Mouse (Mus musculus): ENCODE data around the gene Klhdc8a.
"Not testable (repeated sequence)": the region's sequence is repeated elsewhere in the genome, so short reads cannot be mapped to it uniquely, and the experiment has no call there.

Klhdc8a gene

DNA sequence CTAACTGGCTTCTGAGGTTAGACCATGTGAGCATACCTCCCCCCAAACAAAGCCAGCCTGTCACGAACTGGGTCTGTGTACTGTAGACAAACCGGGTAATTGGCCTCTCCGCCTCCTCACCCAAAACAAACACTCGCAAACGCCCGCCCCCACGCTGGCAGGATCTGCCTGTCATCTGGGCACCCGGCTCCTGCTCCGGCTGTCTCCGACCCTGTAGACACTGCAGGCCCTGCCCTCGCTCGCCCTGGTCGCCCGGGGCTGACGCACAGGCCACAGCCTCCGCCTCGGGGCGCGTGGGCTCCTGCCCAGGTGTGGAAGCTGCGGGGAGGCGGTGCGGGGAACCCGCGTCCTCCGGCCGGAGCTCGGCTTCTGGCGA lies at the start of gene Klhdc8a:
Gene Klhdc8a (plus strand): TSS at position 202 of the 376 bp plus-strand sequence.
- DNase-seq = peak; percentile 83

DNA sequence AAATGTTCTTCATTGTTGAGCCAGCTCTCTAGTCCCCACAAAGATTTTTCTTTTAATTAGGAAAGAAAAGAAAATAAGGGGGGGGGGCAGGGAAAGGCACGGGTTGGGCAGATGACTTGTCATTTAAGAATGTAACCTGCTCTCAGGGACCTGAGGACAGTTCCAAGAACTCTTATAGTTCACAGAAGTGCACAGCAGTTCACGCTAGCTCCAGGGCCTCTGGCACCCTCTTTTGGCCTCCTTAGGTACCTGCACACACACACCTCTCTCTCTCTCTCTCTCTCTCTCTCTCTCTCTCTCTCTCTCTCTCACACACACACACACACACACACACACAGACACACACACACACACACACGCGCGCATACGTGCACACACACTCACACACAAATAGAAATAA lies 44.0 kb upstream of the Klhdc8a start:
- DNase-seq = no peak

DNA sequence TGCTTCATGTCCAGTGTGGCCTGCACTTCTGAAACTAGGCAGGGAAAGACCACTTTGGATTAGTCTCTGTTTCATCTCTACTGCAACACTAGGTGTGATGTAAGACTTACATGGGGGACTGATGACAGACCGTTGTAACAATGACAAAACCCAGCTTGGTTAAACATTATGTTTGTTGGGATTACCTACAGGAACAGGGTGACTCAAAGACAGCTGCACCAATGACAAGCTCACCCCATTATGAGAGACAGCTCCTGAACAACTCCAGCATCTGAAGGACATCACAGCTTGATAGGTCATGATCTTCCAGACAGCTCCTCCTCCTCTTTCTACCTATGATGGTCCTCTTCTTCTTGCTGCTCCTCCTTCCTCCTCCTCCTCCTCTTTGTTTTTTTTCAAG lies 38.1 kb upstream of the Klhdc8a start:
- peak; percentile 50 for DNase-seq

- peak; percentile 51 for DNase-seq
Observed at GRCm38 (mm10) chr1:132261058-132261457, 37.4 kb upstream of the Klhdc8a start.

GRCm38 (mm10) chr1:132263618-132264017 lies 34.8 kb upstream of the Klhdc8a start:
- no peak for DNase-seq

DNA sequence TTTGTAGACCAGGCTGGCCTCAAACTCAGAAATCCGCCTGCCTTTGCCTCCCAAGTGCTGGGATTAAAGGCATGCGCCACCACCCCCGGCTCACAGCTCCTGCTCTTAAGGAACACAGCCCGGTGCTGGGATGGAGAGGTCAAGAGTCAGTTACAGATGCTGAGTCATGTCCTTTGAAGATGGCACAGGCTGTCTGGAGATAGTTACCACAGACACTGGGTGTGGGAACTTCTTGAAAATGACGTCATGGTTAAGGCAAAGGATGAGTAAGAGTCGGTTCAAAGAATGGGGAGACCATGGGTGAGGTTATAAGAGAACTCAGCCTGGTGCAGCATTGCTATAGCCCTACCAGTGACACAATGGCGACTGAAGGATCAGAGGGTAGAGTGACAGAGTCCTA lies 33.8 kb upstream of the Klhdc8a start:
- DNase-seq = no peak

- DNase-seq = peak; percentile 66
Observed at GRCm38 (mm10) chr1:132265211-132265859, 33.1 kb upstream of the Klhdc8a start.

DNA sequence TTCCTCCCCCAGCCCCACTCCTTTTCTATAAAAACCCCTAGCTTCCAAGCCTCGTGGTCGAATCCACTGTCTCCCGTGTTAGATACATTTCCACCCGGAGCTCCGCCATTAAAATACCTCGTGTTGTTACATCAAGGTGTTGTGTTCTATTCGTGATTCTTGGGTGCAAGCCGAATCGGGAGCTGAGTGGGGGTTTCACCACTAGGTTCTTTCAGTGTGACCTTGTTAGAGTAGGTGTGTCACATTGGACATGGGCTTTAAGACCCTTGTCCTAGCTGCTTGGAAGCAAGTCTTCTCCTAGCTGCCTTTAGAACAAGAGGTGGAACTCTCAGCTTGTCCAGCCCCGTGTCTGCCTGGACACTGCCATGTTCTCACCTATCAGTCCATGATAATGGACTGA lies 32.5 kb upstream of the Klhdc8a start:
- DNase-seq = no peak

DNA sequence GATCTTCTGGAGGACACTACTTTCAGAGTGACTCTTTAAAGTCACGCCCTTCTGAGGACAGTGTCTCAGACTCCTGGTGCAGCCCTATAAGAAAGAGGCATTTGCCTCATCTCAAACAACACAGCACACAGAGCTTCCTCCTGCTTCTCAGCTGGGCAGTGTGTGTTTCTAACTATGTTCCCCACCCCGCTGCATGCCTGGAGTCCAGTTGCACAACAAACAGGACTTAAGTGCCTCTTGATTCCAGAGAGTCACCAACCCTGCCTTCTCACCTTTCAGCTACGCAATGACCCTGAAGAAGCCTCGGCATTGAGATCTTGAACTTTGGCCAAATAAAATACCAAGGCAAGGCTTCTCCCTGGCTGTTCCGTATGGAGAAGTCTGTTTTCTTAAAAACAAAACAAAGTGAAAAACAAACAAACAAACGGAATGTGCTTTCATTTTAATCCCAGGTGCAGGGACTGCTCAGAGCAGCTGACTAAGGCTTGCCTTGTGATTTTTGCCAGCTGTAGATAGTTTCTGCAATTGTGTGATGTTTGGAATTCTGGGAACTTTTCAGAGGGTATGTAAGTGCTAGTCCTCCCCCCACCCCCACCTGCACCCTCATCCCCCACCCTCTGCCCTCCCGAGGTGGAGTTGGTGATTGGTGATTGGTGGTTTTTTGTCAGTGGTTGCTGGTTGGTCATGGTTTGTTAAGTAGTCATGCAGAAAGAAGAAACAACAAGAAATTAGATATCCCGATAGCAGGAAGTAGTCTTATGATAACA lies 31.5 kb upstream of the Klhdc8a start:
- DNase-seq = peak; percentile 69

DNA sequence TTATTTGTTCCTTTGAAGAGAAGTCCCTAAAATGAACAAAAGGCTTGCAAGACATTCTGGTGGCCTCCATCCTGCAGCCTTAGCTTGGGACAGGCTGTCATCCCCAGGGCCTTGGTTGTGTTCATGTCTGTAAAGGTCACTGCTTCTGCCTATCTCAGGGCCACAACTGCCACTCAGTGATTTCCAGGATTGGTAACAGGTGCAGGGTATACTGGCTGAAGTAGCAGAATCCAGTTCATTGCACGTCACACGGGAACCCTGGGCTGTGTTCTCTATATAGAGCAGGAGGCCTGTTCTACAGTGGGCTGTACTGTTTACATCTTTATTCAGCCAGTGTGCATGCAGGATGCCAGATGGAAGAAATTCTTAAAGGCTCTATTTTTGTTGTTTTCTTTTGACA lies 30.5 kb upstream of the Klhdc8a start:
- DNase-seq = no peak

DNA sequence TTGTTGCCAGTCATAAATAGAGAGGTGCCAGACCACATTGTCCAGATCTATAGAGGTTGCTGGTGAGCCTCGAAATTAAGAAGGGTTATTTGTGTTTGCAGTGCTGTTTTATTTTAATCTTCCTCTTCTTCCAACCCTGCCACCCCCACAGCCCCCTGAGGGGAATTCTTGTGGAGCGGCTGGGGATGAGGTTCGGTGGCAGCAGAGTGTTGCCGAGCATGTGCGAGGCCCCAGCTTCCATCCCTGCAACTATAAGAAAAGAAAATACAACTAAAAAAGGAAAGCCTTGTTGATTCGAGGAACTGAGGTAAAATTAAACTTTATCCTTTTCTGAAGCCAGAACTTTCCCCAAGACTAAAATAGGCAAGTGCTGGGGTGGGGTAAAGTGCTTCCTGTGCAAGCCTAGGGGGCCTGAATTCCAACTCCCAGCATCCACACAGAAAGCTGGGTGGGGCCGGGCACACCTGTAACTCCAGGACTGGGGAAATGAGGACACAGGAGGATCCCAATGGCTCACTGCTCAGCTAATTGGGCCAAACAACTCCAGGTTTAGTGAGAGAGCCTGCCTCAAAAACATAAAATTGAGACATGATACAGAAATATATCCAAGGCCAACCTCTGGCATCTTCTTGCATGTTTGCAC lies 29.9 kb upstream of the Klhdc8a start:
- no peak for DNase-seq

DNA sequence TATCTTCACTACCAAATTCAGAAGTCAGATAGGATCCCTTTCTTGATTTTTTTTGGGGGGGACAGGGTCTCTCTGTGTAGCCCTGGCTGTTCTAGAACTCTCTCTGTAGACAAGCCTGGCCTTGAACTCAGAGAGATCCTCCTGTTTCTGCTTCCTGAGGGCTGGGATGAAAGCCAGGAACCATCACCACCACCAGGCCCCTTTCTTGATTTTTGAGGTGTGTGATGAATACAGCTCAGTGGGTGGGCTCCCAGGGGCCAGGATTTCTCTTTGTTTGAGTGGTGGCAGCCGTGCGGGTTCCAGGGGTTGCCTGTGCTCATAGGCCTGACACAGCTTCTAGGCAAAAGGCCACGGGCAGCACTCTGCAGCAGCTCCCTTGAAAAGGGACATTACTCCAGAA lies 27.2 kb upstream of the Klhdc8a start:
- DNase-seq = no peak

- DNase-seq = no peak
Observed at GRCm38 (mm10) chr1:132276694-132277093, 21.7 kb upstream of the Klhdc8a start.

DNA sequence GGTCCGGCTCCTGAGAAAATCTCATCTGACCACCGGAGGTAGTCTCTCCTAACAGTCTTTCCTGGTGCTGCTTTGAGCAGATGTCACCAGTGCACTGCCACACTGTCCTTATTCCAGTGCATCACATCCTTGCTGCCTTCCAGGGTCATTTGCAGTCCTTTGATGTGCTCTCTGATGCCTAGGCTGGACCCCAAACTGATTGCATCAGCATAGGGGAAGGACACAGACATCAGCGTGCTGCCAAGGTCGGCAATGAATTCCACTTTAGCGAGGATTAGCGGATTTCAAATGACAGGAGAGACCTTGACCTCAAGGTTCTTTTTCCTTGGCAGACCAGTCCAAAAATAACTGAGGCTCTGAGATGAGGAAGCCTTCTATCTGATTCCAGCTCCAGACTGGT lies 21.3 kb upstream of the Klhdc8a start:
- DNase-seq = no peak

DNA sequence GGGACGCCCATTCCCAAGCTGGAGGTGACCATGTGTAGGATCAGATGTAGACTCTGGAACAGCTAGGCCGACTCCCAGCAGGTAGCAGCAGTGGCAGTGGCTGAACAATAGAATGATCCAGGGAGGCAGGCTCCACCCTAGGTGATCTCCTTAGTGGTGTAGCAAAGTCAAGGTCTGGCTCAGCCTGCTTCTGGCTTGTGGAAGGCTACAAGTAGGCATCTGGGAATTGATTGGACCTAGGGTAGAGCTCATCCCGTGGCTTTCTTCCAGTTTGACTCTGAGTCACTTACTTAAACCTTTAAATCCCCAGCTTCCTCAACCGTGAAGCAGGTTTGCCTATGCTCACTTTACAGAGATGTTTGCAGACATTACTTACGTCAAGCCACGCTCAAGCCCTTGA lies 17.8 kb upstream of the Klhdc8a start:
- DNase-seq = not testable (repeated sequence)

DNA sequence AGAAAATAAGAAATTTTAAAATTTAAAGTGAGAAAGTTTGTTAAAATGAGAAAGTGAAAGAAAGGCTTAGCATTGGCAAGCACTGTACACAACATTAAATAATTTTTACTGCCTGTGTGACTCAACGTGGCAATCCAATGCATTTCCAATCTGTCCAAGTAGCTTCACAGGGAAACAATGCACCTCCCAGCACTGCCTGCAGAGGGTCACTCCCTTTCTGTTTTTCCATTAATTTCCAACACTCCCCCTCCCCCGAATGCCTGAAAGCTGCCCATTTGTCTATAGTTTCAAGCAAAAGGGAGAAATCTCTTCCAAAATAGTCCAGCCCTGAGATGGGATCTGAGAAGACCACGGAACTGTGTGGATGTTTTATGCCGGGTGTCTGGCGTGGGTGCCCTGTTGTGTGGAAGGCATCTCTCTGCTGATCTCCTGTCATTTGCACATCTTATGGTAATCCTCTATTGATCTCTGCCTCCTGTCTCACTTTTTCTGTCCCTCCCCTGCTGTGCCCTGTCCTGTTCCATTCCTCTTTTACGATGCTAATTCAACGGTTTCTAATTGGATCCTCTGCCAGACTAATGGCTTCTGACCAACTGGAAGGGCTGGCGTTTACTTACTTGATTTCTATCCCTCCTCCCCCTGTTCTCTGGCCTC lies 16.8 kb upstream of the Klhdc8a start:
- DNase-seq = no peak

GRCm38 (mm10) chr1:132282177-132282536 lies 16.3 kb upstream of the Klhdc8a start:
- no peak for DNase-seq

- no peak for DNase-seq
Observed at GRCm38 (mm10) chr1:132283018-132283417, 15.4 kb upstream of the Klhdc8a start.

- peak; percentile 39 for DNase-seq
Observed at GRCm38 (mm10) chr1:132286735-132287134, 11.7 kb upstream of the Klhdc8a start.

GRCm38 (mm10) chr1:132287445-132287844 lies 11.0 kb upstream of the Klhdc8a start:
- DNase-seq = no peak

GRCm38 (mm10) chr1:132287991-132288451 lies 10.4 kb upstream of the Klhdc8a start:
- DNase-seq = peak; percentile 47

DNA sequence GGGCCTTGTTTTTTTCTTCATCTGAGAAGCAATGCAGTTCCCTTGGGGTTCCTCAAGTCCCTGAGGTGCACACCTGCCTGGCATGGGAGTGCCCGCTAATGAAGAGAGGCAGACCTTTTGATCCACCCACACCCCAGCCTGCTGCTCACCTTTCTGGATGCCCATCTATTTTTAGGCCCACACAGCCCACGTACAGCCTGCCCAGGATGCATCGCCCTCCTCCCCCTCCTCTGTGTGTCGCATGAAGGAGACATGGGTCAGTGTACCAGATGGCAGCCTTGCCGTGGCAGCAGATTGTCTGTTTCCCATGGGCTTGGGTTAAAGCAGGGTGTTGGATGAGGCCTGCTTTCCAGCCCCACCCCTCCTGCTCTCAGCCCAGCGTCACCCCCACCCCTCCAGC lies 8.5 kb upstream of the Klhdc8a start:
- DNase-seq = peak; percentile 47

- peak; percentile 26 for DNase-seq
Observed at GRCm38 (mm10) chr1:132290921-132291675, 7.3 kb upstream of the Klhdc8a start.

Data from lung, postnatal 10 days (tissue).